Mouse (Mus musculus) lung, postnatal 25 days (tissue): ENCODE data around the gene Klk15.

ENCODE experiments used
- DNase-seq: peaks from one replicate; pipeline ENCODE4 v3.0.0; 2022; ENCODE audit warnings: low spot score

The Klk15 gene

GRCm38 (mm10) chr7:43985657-43986056 lies 52.1 kb downstream of the Klk15 start:
- DNase-seq, result no peak
